Mouse (Mus musculus) myocyte (in vitro differentiated cells): ENCODE results near the gene Sumo1. TPM values are rescaled to one million over a fixed set of nuclear protein-coding genes. Genes with fewer than 3 reads are reported as not detected.

Source experiments
- H3K27me3 ChIP-seq: one replicate; pipeline ENCODE4 v1.6.1; 2011; ENCODE audit not compliant: control insufficient read depth, insufficient read depth, insufficient read length
- H3K36me3 ChIP-seq: one replicate; pipeline ENCODE4 v1.6.1; 2011; ENCODE audit not compliant: control insufficient read depth, insufficient read depth
- H3K4me2 ChIP-seq: one replicate; pipeline ENCODE4 v1.6.1; 2011; ENCODE audit warnings: low read depth, control low read depth
- H3K4me3 ChIP-seq: one replicate; pipeline ENCODE4 v1.5.1; 2011; ENCODE audit warnings: mild to moderate bottlenecking, control low read depth, moderate library complexity
- H3K79me2 ChIP-seq: one replicate; pipeline ENCODE4 v1.6.1; 2011; ENCODE audit not compliant: control insufficient read depth, insufficient read depth
- H3ac ChIP-seq: one replicate; pipeline ENCODE4 v1.6.1; 2011; ENCODE audit not compliant: control insufficient read depth, insufficient read length
- CEBPB ChIP-seq: IDR thresholded peaks from 2 replicates; pipeline ENCODE4 v1.6.1; 2011; ENCODE audit warnings: mild to moderate bottlenecking, moderate library complexity; ENCODE audit not compliant: poor library complexity, insufficient read depth, severe bottlenecking
- E2F4 ChIP-seq: IDR thresholded peaks from one replicate; pipeline ENCODE4 v1.6.1; 2011; ENCODE audit warnings: mild to moderate bottlenecking, control low read depth, moderate library complexity; ENCODE audit not compliant: insufficient read depth
- MAX ChIP-seq: IDR thresholded peaks from one replicate; pipeline ENCODE4 v1.6.1; 2011; ENCODE audit warnings: low read depth, mild to moderate bottlenecking, control low read depth
- MYOD1 ChIP-seq, 3 experiments: IDR thresholded peaks; one replicate each; pipeline ENCODE4 v1.6.1; 2011; ENCODE audit warnings: control low read depth in 2 of 3, low read depth in 2 of 3, mild to moderate bottlenecking in 2 of 3, moderate library complexity in 1 of 3; ENCODE audit not compliant: insufficient read length in 2 of 3, control insufficient read depth in 1 of 3
- MYOG ChIP-seq, 3 experiments: IDR thresholded peaks; one replicate each; pipeline ENCODE4 v1.6.1; 2011; ENCODE audit warnings: control low read depth in 2 of 3, low read depth in 2 of 3, mild to moderate bottlenecking in 2 of 3; ENCODE audit not compliant: insufficient read length in 2 of 3, control insufficient read depth in 1 of 3, insufficient read depth in 1 of 3
- POLR2A ChIP-seq: IDR thresholded peaks from one replicate; pipeline ENCODE4 v1.6.1; 2011; ENCODE audit warnings: low read depth, mild to moderate bottlenecking, control low read depth, moderate library complexity; ENCODE audit not compliant: insufficient read length
- POLR2AphosphoS2 ChIP-seq: IDR thresholded peaks from one replicate; pipeline ENCODE4 v1.6.1; 2011; ENCODE audit warnings: low read depth, control low read depth; ENCODE audit not compliant: insufficient read length
- REST ChIP-seq: IDR thresholded peaks from one replicate; pipeline ENCODE4 v1.6.1; 2011; ENCODE audit warnings: mild to moderate bottlenecking, control low read depth, moderate library complexity; ENCODE audit not compliant: insufficient read depth, insufficient read length
- SRF ChIP-seq: IDR thresholded peaks from one replicate; pipeline ENCODE4 v1.6.1; 2011; ENCODE audit warnings: low read depth; ENCODE audit not compliant: control insufficient read depth, insufficient read length
- TCF12 ChIP-seq: IDR thresholded peaks from one replicate; pipeline ENCODE4 v1.6.1; 2011; ENCODE audit warnings: mild to moderate bottlenecking, control low read depth; ENCODE audit not compliant: poor library complexity, insufficient read depth, severe bottlenecking
- TCF3 ChIP-seq: IDR thresholded peaks from one replicate; pipeline ENCODE4 v1.6.1; 2011; ENCODE audit warnings: low read depth, control low read depth; ENCODE audit not compliant: insufficient read length
- USF1 ChIP-seq: IDR thresholded peaks from one replicate; pipeline ENCODE4 v1.6.1; 2011; ENCODE audit warnings: low read depth, mild to moderate bottlenecking, control low read depth, moderate library complexity
- polyA plus RNA-seq: library from polyadenylated mRNA; unstranded; fragments of >200 nt; fragmentation: generic; extraction: Trizol; gene quantifications from one replicate; pipeline ENCODE4 v1.2.1, GENCODE M21; 2012; ENCODE audit warnings: missing spikeins

Sumo1 gene
- polyA plus RNA-seq, 1 experiment: 82.8 TPM

DNA sequence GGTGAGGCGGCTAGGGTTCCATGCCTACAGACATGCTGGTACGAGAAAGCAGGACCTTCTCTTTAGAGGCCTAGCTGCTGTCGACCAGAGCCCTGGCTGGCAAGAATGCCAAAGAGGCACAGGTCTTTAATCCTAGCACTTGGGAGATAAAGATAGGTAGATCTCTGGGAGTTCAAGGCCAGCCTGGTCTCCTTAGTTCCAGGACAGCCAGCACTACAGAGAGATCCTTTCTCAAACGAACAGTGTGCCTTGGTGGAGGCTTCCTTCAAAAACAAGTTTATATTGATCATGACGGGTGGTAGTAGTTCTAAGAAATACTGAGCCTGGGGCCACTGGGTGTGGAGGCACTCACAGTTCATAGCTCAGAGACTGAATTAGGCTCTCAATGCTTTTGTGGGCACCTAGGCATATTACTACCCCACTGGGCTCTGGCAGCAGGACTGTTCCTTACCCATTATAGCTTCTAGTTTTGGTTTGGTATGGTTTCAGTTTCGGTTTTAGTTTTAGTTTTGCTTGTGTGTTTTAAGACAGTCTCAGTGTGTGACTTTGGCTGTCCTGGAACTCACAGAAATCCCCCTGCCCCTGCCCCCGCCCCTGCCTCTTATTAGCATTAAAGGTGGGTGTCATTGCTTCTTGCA lies 62.4 kb downstream of the Sumo1 start:
- Histone ChIP-seq H3K36me3 (no peaks in the 10 kb centered on the region), H3K4me3 (no peak overlapping the region), H3K4me2 (no peak overlapping the region), H3ac (no peak overlapping the region), H3K79me2 (no peaks in the 10 kb centered on the region), H3K27me3 (no peaks in the 10 kb centered on the region)
- TF ChIP-seq REST (no peak), MYOG (IDR thresholded peaks at IDR 0.05; ENCODE audit: control insufficient read depth in 1 of 3, insufficient read depth in 1 of 3, insufficient read length in 2 of 3, low read depth in 2 of 3) (no peak), POLR2AphosphoS2 (no peak), POLR2A (no peak), SRF (no peak), USF1 (no peak), MAX (no peak), CEBPB (no peak), E2F4 (no peak), TCF12 (no peak), MYOD1 (IDR thresholded peaks at IDR 0.05; ENCODE audit: control insufficient read depth in 1 of 3, insufficient read length in 2 of 3, low read depth in 2 of 3) (no peak), TCF3 (no peak)

DNA sequence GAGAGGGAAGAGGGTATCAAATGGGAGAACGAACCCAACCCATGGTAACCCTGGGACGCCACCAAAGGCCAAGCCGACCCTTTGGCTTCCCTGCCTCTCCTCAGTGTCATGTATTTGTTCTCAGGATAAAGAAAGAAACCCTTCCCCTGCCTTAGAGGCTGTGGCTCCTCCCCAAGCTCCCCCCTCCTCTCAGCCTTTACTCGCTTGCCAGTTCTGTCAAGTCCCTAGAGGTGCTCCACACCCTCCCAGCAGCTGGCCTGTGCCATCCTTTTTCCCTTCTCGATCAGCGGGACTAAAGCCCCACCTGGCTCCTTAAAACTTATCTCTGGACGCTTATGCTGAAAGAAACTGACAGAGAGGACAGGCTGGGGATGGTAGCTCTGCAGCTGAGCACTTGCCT lies 63.6 kb downstream of the Sumo1 start:
- H3K36me3 ChIP-seq: no peaks in the 10 kb centered on the region
- H3K79me2 ChIP-seq: no peaks in the 10 kb centered on the region
- no peak overlapping the region for H3ac ChIP-seq
- no peak overlapping the region for H3K4me3 ChIP-seq
- TF ChIP-seq SRF: no peak
- TF ChIP-seq TCF3: no peak
- TF ChIP-seq TCF12: no peak
- TF ChIP-seq USF1: no peak
- no peak for TF ChIP-seq REST
- TF ChIP-seq MYOG (IDR thresholded peaks at IDR 0.05; ENCODE audit: control insufficient read depth in 1 of 3, insufficient read depth in 1 of 3, insufficient read length in 2 of 3, low read depth in 2 of 3): no peak
- no peak overlapping the region for H3K4me2 ChIP-seq
- H3K27me3 ChIP-seq: no peaks in the 10 kb centered on the region

DNA sequence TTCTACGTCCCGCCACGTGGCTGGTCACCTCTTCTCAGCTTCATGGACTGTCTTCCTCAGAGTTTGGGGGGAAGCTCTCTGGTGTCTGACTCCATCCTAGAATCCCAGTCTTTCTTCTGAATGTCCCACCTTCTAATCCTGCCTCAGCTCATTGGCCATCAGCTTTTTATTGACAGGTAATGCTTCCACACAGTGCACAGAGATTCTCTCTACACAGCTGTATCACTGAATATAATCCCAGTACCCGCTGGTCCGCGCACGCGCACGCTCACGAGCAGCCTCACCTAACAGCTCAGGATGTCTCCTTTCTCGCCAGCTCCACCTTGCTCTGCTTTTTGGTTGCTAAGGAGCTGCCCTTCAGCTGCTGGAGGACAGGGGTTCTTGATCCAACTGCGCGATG lies 64.2 kb downstream of the Sumo1 start:
- H3ac ChIP-seq: no peak overlapping the region
- H3K36me3 ChIP-seq: no peaks in the 10 kb centered on the region
- no peak overlapping the region for H3K4me3 ChIP-seq
- H3K79me2 ChIP-seq: no peaks in the 10 kb centered on the region
- no peak for TF ChIP-seq MYOD1 (IDR thresholded peaks at IDR 0.05; ENCODE audit: control insufficient read depth in 1 of 3, insufficient read length in 2 of 3, low read depth in 2 of 3)
- no peak for TF ChIP-seq E2F4
- TF ChIP-seq SRF: no peak
- no peak overlapping the region for H3K4me2 ChIP-seq
- H3K27me3 ChIP-seq: no peaks in the 10 kb centered on the region

DNA sequence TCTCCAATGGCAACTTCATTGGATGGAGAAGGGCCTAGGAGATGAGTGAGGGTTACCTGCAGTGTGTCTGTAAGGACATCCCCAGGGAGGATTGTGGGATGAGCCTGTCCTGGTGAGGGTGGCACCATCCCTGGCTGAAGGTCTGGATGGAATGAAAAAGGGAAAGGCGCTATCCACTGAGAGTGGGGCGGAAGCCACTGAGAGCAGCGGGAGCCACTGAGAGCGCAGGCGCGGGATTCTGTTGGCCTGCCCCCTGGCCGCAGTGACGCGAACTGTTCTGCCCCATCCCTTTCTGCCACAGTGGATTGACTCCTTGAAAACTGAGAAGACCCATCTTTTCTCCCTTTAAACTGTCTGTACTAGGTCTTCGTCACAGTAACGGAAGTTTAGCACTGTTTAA lies 66.7 kb downstream of the Sumo1 start:
- Histone ChIP-seq H3K4me3 (no peak overlapping the region), H3K79me2 (no peaks in the 10 kb centered on the region), H3ac (no peak overlapping the region), H3K4me2 (no peak overlapping the region), H3K27me3 (peaks cover 5% of the 10 kb centered on the region), H3K36me3 (no peaks in the 10 kb centered on the region)
- no peak for TF ChIP-seq POLR2A
- no peak for TF ChIP-seq TCF3
- no peak for TF ChIP-seq TCF12
- TF ChIP-seq USF1: no peak
- TF ChIP-seq E2F4: no peak
- TF ChIP-seq MYOG (IDR thresholded peaks at IDR 0.05; ENCODE audit: control insufficient read depth in 1 of 3, insufficient read depth in 1 of 3, insufficient read length in 2 of 3, low read depth in 2 of 3): no peak
- TF ChIP-seq MYOD1 (IDR thresholded peaks at IDR 0.05; ENCODE audit: control insufficient read depth in 1 of 3, insufficient read length in 2 of 3, low read depth in 2 of 3): no peak

DNA sequence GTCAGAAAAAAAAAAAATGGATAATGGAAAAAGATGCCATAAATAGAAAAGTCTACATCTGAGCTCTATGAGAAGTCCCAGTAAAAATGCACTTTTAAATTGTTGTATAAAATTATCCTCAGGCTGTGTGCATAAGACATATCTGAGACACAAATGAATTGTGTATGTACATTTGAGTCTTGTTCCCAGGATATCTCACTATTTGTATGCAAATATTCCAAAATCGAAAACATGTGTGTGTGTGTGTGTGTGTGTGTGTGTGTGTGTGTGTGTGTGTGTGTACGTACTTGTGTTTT lies 67.3 kb downstream of the Sumo1 start:
- H3ac ChIP-seq: no peak overlapping the region
- TF ChIP-seq POLR2AphosphoS2 (no peak), USF1 (no peak), TCF3 (no peak)
- H3K4me2 ChIP-seq: no peak overlapping the region
- H3K4me3 ChIP-seq: no peak overlapping the region
- peaks cover 5% of the 10 kb centered on the region for H3K27me3 ChIP-seq
- H3K36me3 ChIP-seq: no peaks in the 10 kb centered on the region
- H3K79me2 ChIP-seq: no peaks in the 10 kb centered on the region

DNA sequence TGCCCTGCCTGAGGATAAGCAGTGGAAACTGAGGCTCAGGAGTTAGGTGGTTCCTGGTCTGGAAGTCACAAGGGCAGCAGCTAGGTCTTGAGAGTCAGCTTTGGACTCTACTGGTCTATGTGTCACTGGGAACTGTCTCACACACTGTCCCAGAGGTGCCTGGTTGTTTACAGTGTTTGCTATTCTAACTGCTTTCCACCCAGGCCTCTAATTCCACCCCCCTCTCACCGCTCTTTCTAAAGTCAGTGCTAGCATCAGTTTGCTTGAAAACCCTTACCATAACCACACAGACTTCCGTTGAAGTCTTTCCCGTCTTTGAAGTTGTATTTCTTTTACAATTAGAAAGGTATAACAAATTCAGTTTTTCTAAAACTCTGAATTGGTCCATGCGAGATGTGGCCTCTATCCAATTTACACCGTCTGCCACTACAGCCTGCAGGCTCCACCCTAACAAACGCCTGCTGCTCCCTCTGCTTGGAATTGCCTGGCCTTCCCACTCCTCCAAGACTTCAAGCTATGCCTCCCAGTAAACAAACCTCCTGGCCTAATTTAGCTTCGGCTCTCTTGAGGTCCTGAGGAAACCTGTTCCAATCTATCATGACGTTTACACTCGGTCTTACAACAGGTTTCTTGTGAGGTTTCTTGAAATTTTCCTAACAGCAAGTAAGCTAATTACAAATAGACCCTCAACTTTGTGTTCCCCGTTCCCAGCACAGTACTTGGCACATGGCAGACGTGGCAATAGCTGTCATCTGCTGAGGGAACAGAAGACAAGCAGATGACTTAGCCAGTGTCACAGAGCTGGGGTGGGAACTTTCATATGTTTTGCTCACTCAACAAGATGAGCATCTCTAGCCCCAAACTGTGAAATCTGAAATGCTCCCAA lies 67.9 kb downstream of the Sumo1 start:
- H3K4me3 ChIP-seq: no peak overlapping the region
- no peak overlapping the region for H3K4me2 ChIP-seq
- no peaks in the 10 kb centered on the region for H3K79me2 ChIP-seq
- peaks cover 8% of the 10 kb centered on the region for H3K27me3 ChIP-seq
- H3ac ChIP-seq: no peak overlapping the region
- H3K36me3 ChIP-seq: no peaks in the 10 kb centered on the region
- no peak for TF ChIP-seq MYOD1 (IDR thresholded peaks at IDR 0.05; ENCODE audit: control insufficient read depth in 1 of 3, insufficient read length in 2 of 3, low read depth in 2 of 3)
- no peak for TF ChIP-seq TCF3
- TF ChIP-seq POLR2A: no peak
- no peak for TF ChIP-seq SRF
- no peak for TF ChIP-seq TCF12
- TF ChIP-seq CEBPB: no peak
- TF ChIP-seq E2F4: no peak
- no peak for TF ChIP-seq MYOG (IDR thresholded peaks at IDR 0.05; ENCODE audit: control insufficient read depth in 1 of 3, insufficient read depth in 1 of 3, insufficient read length in 2 of 3, low read depth in 2 of 3)
- no peak for TF ChIP-seq USF1
